Mouse (Mus musculus): ENCODE data around the gene Fxyd7.

DNA sequence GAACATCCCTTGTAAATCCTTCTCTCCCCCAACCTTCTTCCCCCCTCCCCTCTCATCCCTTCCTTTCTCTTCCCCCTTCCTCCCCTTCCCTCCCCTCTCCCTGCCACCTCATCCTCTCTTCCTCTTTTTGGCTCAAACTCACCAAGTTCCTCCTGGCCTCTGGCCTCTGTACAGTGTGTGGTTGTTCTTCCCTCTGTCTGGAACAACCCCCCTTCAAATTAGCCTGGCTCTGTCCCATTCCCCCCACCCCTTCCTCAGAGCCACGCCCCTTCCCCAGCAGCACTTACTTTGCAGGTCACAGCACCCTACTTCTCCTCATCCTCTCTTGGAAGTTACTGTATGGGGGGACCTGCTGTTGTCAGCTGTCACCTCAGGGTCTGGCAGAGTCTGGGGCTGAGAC, 43.1 kb downstream of the Fxyd7 start:
- TF ChIP-seq CTCF (IDR thresholded peaks at IDR 0.05), result no peak
- no peak for TF ChIP-seq EP300 (IDR thresholded peaks at IDR 0.05)

Measured in lung, postnatal 0 days (tissue).